Mouse (Mus musculus) frontal cortex, postnatal 10 days (tissue): ENCODE data around the gene Crabp2.

ENCODE experiments used
- DNase-seq, 2 experiments: peaks; one replicate each; pipeline ENCODE4 v3.0.0; 2022; ENCODE audit warnings: low spot score in 2 of 2, mixed read lengths in 1 of 2

The Crabp2 gene

GRCm38 (mm10) chr3:87984094-87984493, 35.6 kb downstream of the Crabp2 start:
- no peak for DNase-seq

- no peak for DNase-seq
Measured at GRCm38 (mm10) chr3:87985505-87986320, 37.2 kb downstream of the Crabp2 start.

DNA sequence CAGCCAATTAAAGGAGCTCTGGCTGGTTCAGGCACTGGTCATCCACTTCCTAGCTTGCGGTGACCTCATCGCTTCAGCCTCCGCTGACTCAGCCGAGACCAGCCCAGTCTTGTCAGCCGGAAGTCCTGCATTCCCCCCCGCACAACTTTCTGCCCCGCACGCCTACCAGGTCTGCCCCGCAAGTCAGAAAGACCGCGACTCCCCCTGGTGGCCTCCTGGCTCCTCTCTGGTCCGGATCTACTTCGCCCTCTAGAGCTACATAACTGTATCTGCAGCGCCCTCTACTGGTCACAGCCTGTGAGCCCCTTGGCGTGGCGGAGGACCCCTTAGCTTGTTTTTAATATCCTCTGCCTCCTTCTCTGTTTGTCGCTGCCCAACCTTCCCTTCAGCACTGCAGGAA, 38.4 kb downstream of the Crabp2 start:
- DNase-seq = peak; percentile 88 to 93

- DNase-seq = peak in 1 of 2 experiments; percentile 64
Measured at GRCm38 (mm10) chr3:87987633-87988032, 39.2 kb downstream of the Crabp2 start.

GRCm38 (mm10) chr3:87988068-87988467, 39.6 kb downstream of the Crabp2 start:
- DNase-seq = no peak

GRCm38 (mm10) chr3:87989935-87990334, 41.5 kb downstream of the Crabp2 start:
- peak in 1 of 2 experiments; percentile 4 for DNase-seq

- DNase-seq = no peak
Measured at GRCm38 (mm10) chr3:87993436-87993835, 45.0 kb downstream of the Crabp2 start.

GRCm38 (mm10) chr3:87995331-87995730, 46.9 kb downstream of the Crabp2 start:
- DNase-seq = no peak

GRCm38 (mm10) chr3:87996401-87996800, 47.9 kb downstream of the Crabp2 start:
- no peak for DNase-seq

DNA sequence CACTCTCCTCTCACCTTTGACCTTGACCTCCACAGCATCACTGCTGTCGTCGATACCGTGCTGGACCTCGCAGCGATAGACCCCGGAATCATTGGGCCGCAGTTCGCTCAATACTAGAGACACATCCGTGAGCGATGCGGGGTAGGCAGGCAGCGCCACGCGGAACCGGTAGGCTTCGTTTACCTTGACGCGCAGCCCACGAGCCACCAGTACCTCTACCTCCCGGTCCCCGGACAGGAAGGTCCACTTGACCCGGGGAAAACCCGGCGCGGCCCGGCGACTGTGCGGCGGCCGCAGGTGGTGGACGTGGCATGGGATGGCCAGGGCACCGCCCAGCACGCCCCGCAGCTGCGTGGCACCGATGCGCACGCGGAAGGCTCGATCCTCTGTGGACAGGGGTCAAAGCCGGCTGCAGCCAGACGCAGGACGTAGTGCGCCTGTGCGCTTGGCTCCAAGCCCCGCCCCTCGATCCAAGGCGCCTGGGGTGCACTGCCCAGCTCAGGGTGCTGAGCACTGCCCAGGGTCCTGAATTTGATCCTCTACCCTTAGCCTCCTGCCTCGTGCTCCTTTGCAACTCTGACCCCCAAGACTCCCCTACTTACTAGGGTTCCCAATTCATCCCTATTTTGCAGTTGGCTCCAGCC, 48.6 kb downstream of the Crabp2 start:
- DNase-seq = no peak

GRCm38 (mm10) chr3:87998747-87999146, 50.3 kb downstream of the Crabp2 start:
- peak; percentile 68 to 80 for DNase-seq

GRCm38 (mm10) chr3:87999243-87999895, 50.9 kb downstream of the Crabp2 start:
- no peak for DNase-seq

GRCm38 (mm10) chr3:88000181-88000580, 51.7 kb downstream of the Crabp2 start, which contains the start of gene Bcan:
Gene Bcan (minus strand): TSS chr3:88000230.
- peak; percentile 66 to 68 for DNase-seq

- DNase-seq = no peak
Measured at GRCm38 (mm10) chr3:88000816-88001595, 52.5 kb downstream of the Crabp2 start.

DNA sequence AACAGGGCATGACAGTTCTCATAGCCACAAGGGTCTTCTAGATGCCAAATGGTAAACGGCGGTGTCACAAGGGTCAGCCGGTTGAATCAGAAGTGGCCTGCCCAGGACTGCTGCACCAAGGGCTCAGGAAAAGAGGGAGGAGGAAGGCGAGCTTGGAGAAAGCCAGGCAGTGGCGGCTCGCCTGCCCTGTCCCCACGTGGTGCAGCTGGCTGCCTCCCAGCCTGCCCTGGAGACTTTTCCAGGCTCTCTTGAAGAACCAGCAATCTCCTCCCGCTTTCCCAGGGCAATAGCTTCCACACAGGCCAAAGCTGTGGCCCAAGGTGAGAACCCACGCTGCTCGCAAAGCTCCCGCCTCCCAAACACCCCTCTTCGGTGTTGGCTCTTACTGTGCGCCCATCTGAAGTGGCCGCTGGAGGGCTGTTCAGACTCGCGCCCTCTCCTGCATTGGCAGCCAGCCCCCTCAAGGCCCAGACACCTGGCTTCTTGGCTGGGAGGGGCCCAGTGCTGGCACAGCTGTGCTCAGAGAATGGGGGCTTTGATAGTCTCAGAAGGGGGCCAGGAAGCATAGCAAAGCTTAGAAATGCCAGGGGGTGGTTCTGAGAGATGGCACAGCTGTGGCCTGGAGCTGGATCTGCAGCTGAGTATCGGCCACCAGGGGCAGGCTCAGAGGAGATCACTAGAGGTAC, 54.0 kb downstream of the Crabp2 start:
- DNase-seq = no peak
